Mouse (Mus musculus): ENCODE measurements around the gene Ifitm6. TPM values are rescaled to one million over a fixed set of nuclear protein-coding genes. Genes with fewer than 3 reads are reported as not detected.

The Ifitm6 gene
- total and polyA plus RNA-seq, 3 experiments: not detected

DNA sequence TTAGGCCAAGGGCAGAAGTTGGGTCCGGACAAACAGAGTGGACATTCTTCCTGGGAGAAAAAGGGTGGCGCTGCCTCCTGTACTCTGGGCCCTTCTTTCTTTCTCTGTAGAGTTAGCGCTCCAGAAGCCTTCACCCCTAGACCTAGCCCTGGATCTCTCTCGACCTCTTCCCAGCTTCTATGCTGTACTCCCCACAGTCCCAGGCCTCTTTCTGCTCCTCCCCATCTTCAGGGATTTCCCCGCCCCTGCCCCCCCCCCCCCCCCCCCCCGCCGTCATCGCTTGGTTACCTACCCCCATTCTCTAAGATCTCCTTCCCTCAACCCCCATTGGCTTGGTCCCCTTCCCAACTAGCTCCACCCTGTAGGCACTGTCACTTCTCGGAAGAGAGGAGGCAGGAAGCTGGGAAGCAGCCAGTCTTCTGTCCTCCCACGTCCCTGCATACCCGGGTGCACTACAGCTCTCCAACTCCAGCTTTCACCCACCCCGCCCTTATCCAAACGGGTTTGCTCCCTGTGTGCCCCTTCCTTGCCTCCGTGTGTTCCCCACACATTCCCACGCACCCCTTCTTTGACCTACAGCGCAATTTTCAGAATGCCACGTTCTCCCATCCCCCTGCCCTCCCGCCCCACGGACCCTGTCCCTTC, 30.0 kb upstream of the Ifitm6 start:
- no peaks in the 10 kb centered on the region for H3K79me2 ChIP-seq (replicated peaks; ENCODE audit: control insufficient read depth, extremely low read depth, insufficient read depth, poor library complexity, severe bottlenecking)
- peak overlapping the region; percentile 45 for H3K9ac ChIP-seq (ENCODE audit: insufficient read depth, low read depth)
- H3K27me3 ChIP-seq (replicated peaks): peaks cover 6% of the 10 kb centered on the region
- H3K4me2 ChIP-seq (ENCODE audit: insufficient read depth, low read depth, poor library complexity, severe bottlenecking): peak overlapping the region; percentile 97
- H3K27ac ChIP-seq (ENCODE audit: insufficient read depth, low read depth): peak overlapping the region; percentile 26; the same call in 1 of the 2 replicates
- dilution Hi-C loops (cut with MboI; ENCODE audit: extremely low pct_ligation_motif_present, extremely low pct_unique_long_range_greater_than_20kb, low sequenced_read_pairs): no loop called here
- in situ Hi-C loops (cut with MboI; ENCODE audit: low pct_ligation_motif_present, low pct_unique_long_range_greater_than_20kb, low sequenced_read_pairs): loop anchor here (5.0 kb wide), 1 partner anchor 35 kb away; the partner anchor contains the start of gene Ifitm3
- no peak for DNase-seq (ENCODE audit: extremely low read depth)
- peak overlapping the region in 2 of 3 experiments; percentile 36 to 39 for H3K4me3 ChIP-seq (replicated peaks in 1 of 3; ENCODE audit: low read depth in 2 of 3, low read length in 2 of 3, poor library complexity in 1 of 3)
- no peak for TF ChIP-seq ELF1 (IDR thresholded peaks at IDR 0.05; ENCODE audit: low read depth, low read length)
- TF ChIP-seq IRF4 (IDR thresholded peaks at IDR 0.05; ENCODE audit: low read depth, low read length): no peak
- TF ChIP-seq SIN3A (IDR thresholded peaks at IDR 0.05; ENCODE audit: low read length): 0 out of 2 replicates have a peak, but pooled peaks have one; percentile 11
- TF ChIP-seq HCFC1 (IDR thresholded peaks at IDR 0.05; ENCODE audit: low read depth, low read length): 0 out of 2 replicates have a peak, but pooled peaks have one; percentile 2
- no peak for TF ChIP-seq UBTF (IDR thresholded peaks at IDR 0.05; ENCODE audit: low read depth, low read length)
- TF ChIP-seq CHD2 (IDR thresholded peaks at IDR 0.05; ENCODE audit: low read length): peak; percentile 30; the same call in 1 of the 2 replicates
- TF ChIP-seq RAD21 (IDR thresholded peaks at IDR 0.05; ENCODE audit: low read depth, low read length): no peak
- TF ChIP-seq MXI1 (IDR thresholded peaks at IDR 0.05; ENCODE audit: low read depth, low read length): no peak
- no peaks in the 10 kb centered on the region for H3K36me3 ChIP-seq (replicated peaks in 1 of 2; ENCODE audit: control insufficient read depth in 1 of 2, insufficient read depth in 1 of 2, low read length in 1 of 2)
- H3K9me3 ChIP-seq (replicated peaks; ENCODE audit: low read length): peaks cover 4% of the 10 kb centered on the region
- H3K4me1 ChIP-seq (ENCODE audit: control insufficient read depth in 1 of 2, insufficient read depth in 2 of 2): peaks cover 8 to 29% of the 10 kb centered on the region in 2 experiments

DNA sequence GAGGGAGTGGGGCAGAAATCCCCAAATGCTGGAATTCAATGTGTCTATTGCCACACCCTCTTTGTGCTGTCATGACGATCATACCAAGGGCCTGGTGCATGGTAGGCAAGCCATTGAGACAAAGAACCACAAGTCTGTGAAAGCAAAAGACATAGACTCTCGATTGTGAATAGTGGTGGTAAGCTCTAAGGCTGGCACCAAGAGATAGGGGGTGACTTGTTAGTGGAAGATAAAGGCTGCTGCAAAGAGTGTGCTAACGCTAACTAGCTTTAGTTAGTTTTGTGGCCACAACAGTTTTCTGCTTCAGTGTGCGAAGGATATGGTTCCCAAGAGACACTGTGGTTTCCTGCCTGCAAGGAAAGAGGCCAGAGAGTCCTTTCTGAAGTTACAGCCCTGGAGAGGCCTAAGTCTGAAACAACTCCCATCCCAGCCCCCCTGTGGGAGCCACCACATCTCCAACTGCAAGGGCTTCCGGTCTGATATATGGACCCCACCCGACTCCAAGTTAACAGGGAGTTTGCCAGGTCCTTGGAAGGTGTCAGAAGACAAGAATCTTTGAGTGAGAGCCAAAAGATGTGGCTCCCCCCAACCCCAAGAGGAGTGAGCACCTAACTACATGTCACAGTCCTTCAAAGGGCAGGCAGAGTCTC, 29.3 kb upstream of the Ifitm6 start:
- H3K4me3 ChIP-seq (replicated peaks in 1 of 3; ENCODE audit: low read depth in 2 of 3, low read length in 2 of 3, poor library complexity in 1 of 3): no peak overlapping the region
- in situ Hi-C loops (cut with MboI; ENCODE audit: low pct_ligation_motif_present, low pct_unique_long_range_greater_than_20kb, low sequenced_read_pairs) (loop anchor here (5.0 kb wide), 1 partner anchor 35 kb away; the partner anchor contains the start of gene Ifitm3), dilution Hi-C loops (cut with MboI; ENCODE audit: extremely low pct_ligation_motif_present, extremely low pct_unique_long_range_greater_than_20kb, low sequenced_read_pairs) (no loop called here)
- H3K4me2 ChIP-seq (ENCODE audit: insufficient read depth, low read depth, poor library complexity, severe bottlenecking): peak overlapping the region; percentile 97
- peak; percentile 52 for DNase-seq (ENCODE audit: extremely low read depth)
- peaks cover 4% of the 10 kb centered on the region for H3K9me3 ChIP-seq (replicated peaks; ENCODE audit: low read length)
- H3K27me3 ChIP-seq (replicated peaks): peaks cover 6% of the 10 kb centered on the region
- H3K36me3 ChIP-seq (replicated peaks in 1 of 2; ENCODE audit: control insufficient read depth in 1 of 2, insufficient read depth in 1 of 2, low read length in 1 of 2): no peaks in the 10 kb centered on the region
- TF ChIP-seq IRF4 (IDR thresholded peaks at IDR 0.05; ENCODE audit: low read depth, low read length) (peak; percentile 27; the same call in 1 of the 2 replicates), SIN3A (IDR thresholded peaks at IDR 0.05; ENCODE audit: low read length) (0 out of 2 replicates have a peak, but pooled peaks have one; percentile 31), EP300 (IDR thresholded peaks at IDR 0.05; ENCODE audit: low read length) (peak; percentile 63; the same call in 1 of the 2 replicates), KAT2A (IDR thresholded peaks at IDR 0.05; ENCODE audit: insufficient replicate concordance, low read length) (0 out of 2 replicates have a peak, but pooled peaks have one; percentile 39), TCF12 (IDR thresholded peaks at IDR 0.05; ENCODE audit: low read depth, low read length) (peak; percentile 34; the same call in 1 of the 2 replicates), SMC3 (IDR thresholded peaks at IDR 0.05; ENCODE audit: low read depth, low read length) (peak; percentile 3; the same call in 1 of the 2 replicates), PAX5 (IDR thresholded peaks at IDR 0.05; ENCODE audit: low read length) (no peak), CHD1 (IDR thresholded peaks at IDR 0.05; ENCODE audit: low read depth, low read length) (no peak)
- H3K27ac ChIP-seq (ENCODE audit: insufficient read depth, low read depth): peak overlapping the region; percentile 26; the same call in 1 of the 2 replicates
- peak overlapping the region; percentile 18; the same call in 1 of the 2 replicates for H3K9ac ChIP-seq (ENCODE audit: insufficient read depth, low read depth)
- H3K79me2 ChIP-seq (replicated peaks; ENCODE audit: control insufficient read depth, extremely low read depth, insufficient read depth, poor library complexity, severe bottlenecking): no peaks in the 10 kb centered on the region
- peaks cover 11 to 34% of the 10 kb centered on the region in 2 experiments for H3K4me1 ChIP-seq (ENCODE audit: control insufficient read depth in 1 of 2, insufficient read depth in 2 of 2)
